Mouse (Mus musculus) forebrain, embryonic 16.5 days (tissue): ENCODE measurements around the gene Tnfsf11. TPM values are rescaled to one million over a fixed set of nuclear protein-coding genes. Genes with fewer than 3 reads are reported as not detected.

Source experiments
- ATAC-seq: fragments of 200-750 bp; cut with Nextera tagmentation; 2 replicates; pipeline ENCODE4 v1.8.0; 2017; ENCODE audit warnings: mild to moderate bottlenecking, moderate library complexity
- H3K27ac ChIP-seq: fragments of 300-500 bp; sonication (generic); 2 replicates; pipeline ENCODE4 v1.5.1; 2014; ENCODE audit warnings: low read length, control low read depth
- H3K27me3 ChIP-seq: fragments of 300-500 bp; sonication (generic); replicated peaks from 2 replicates; pipeline ENCODE4 v1.6.1; 2014; ENCODE audit warnings: low read length; ENCODE audit not compliant: control insufficient read depth, insufficient read depth
- H3K36me3 ChIP-seq: fragments of 300-500 bp; sonication (generic); 2 replicates; pipeline ENCODE4 v1.6.1; 2014; ENCODE audit not compliant: control insufficient read depth, insufficient read depth
- H3K4me1 ChIP-seq: fragments of 300-500 bp; sonication (generic); replicated peaks from 2 replicates; pipeline ENCODE4 v1.6.1; 2014; ENCODE audit warnings: low read length; ENCODE audit not compliant: control insufficient read depth, insufficient read depth
- H3K4me2 ChIP-seq: fragments of 300-500 bp; sonication (generic); 2 replicates; pipeline ENCODE4 v1.6.1; 2014; ENCODE audit warnings: mild to moderate bottlenecking, low read length, control low read depth
- H3K4me3 ChIP-seq: fragments of 300-500 bp; sonication (generic); replicated peaks from 2 replicates; pipeline ENCODE4 v1.5.1; 2014; ENCODE audit warnings: mild to moderate bottlenecking, low read length, control low read depth
- H3K9ac ChIP-seq: fragments of 300-500 bp; sonication (generic); replicated peaks from 2 replicates; pipeline ENCODE4 v1.6.1; 2014; ENCODE audit warnings: low read depth, low read length, control low read depth
- H3K9me3 ChIP-seq: fragments of 300-500 bp; sonication (generic); 2 replicates; pipeline ENCODE4 v1.6.1; 2016; ENCODE audit warnings: low read length; ENCODE audit not compliant: control insufficient read depth
- WGBS: fragments of 180-500 bp; shearing (Covaris S2); extraction: QIAGEN DNeasy Blood & Tissue Kit; methylation state at CpG from one replicate; pipeline ENCODE4 v1.1.7; 2014; 5-methylcytosine and 5-hydroxymethylcytosine counted together
- microRNA-seq: library from miRNA; unstranded; fragments of <30 nt; microRNA quantifications from one replicate; pipeline ENCODE4, GENCODE M21; 2017
- polyA plus RNA-seq: library from polyadenylated mRNA; unstranded; fragments of >200 nt; fragmentation: Nextera tagmentation; extraction: Ambion mirVana; gene quantifications from 2 replicates; pipeline ENCODE4 v1.2.1, GENCODE M21; 2015

The Tnfsf11 gene
- polyA plus RNA-seq, 1 experiment from 2014 or later = 0.15 TPM

- H3K27ac ChIP-seq = no peak overlapping the region
- H3K4me2 ChIP-seq = no peak overlapping the region
- ATAC-seq = peak; percentile 55; the same call in 1 of the 2 replicates
- no peak overlapping the region for H3K4me3 ChIP-seq
- no peak overlapping the region for H3K9ac ChIP-seq
- no peaks in the 10 kb centered on the region for H3K27me3 ChIP-seq
- WGBS = 37% methylated on average over 4 of the region's 4 CpGs
- H3K4me1 ChIP-seq = no peaks in the 10 kb centered on the region
- H3K36me3 ChIP-seq = no peaks in the 10 kb centered on the region
- H3K9me3 ChIP-seq = no peaks in the 10 kb centered on the region
These were observed 71.7 kb downstream of the Tnfsf11 start for GRCm38 (mm10) chr14:78236144-78236543.

DNA sequence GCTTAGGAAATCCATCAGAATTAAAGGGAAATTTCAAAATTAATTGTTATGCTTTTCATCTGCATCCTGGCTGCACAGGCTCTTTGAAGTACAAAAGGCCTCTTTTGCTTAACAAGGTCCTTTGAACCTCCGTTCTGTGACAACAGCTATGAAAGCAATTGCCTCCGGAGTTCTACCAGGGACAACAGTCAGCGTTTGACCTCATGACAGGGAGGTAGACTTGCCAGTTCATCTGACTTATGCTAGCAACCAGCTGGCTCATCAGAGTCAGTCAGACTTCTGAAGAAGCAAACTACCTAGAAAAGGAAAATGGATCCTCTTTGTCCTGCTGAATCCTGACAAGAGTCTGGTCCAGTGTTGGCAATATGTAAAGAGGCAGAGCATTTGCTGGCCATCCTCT is 72.5 kb downstream of the Tnfsf11 start:
- Histone ChIP-seq H3K27me3 (no peaks in the 10 kb centered on the region), H3K4me1 (no peaks in the 10 kb centered on the region), H3K27ac (no peak overlapping the region), H3K4me3 (no peak overlapping the region), H3K9me3 (no peaks in the 10 kb centered on the region), H3K9ac (no peak overlapping the region), H3K4me2 (no peak overlapping the region), H3K36me3 (no peaks in the 10 kb centered on the region)
- no peak for ATAC-seq
- 23% methylated on average over 3 of the region's 3 CpGs for WGBS

DNA sequence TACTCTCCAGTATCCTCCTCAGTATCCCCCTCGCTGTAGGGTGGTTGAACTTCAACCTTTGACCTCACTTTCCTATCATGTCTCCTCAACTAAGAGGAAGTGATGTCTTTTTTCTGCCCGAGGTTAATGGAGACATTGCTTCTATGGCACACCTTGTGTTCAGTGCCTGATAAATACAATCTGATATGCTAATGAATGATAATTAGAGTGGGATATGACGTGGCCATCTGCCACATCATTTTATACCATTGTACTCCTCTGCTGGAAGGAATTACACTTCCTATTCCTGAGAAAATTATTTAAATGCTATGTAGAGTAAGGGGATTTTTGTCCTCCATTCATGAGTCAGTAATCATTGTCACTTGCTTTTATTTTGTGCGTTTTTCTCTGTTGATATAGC is 78.8 kb downstream of the Tnfsf11 start:
- no peak overlapping the region for H3K4me2 ChIP-seq
- 0 out of 2 replicates have a peak, but pooled peaks have one; percentile 26 for ATAC-seq
- no peaks in the 10 kb centered on the region for H3K36me3 ChIP-seq
- no peaks in the 10 kb centered on the region for H3K27me3 ChIP-seq
- WGBS = 44% methylated on average over 4 of the region's 4 CpGs
- H3K9ac ChIP-seq = no peak overlapping the region
- no peak overlapping the region for H3K27ac ChIP-seq
- H3K9me3 ChIP-seq = no peaks in the 10 kb centered on the region
- no peaks in the 10 kb centered on the region for H3K4me1 ChIP-seq
- H3K4me3 ChIP-seq = no peak overlapping the region

Small RNA genes within 50 kb of the gene (microRNA-seq; reads per million reads assigned to microRNA genes)
- gene Gm23652 = not detected

Other genes with a start within 250 kb of the Tnfsf11 start
- gene Fam216b, start 219.0 kb downstream of the Tnfsf11 start, polyA plus RNA-seq = 0.30 and 0.53 TPM in 2 replicates
- gene Akap11, start 228.8 kb upstream of the Tnfsf11 start, polyA plus RNA-seq = 44.0 and 46.3 TPM in 2 replicates